Mouse (Mus musculus): Measurements from ENCODE around the gene Ksr1. TPM values are rescaled to one million over a fixed set of nuclear protein-coding genes. Genes with fewer than 3 reads are reported as not detected.

Ksr1 gene
- polyA plus RNA-seq, 1 experiment from 2014 or later, result 3.3 TPM

- Histone ChIP-seq H3K27me3 (replicated peaks) (no peaks in the 10 kb centered on the region), H3K27ac (ENCODE audit: poor library complexity, severe bottlenecking) (no peak overlapping the region), H3K36me3 (peaks cover 62% of the 10 kb centered on the region), H3K9ac (no peak overlapping the region), H3K4me1 (replicated peaks) (peaks cover 16% of the 10 kb centered on the region), H3K9me3 (replicated peaks) (peaks cover 5% of the 10 kb centered on the region), H3K4me2 (no peak overlapping the region), H3K4me3 (no peak overlapping the region)
- no peak for ATAC-seq (ENCODE audit: insufficient number of reproducible peaks, low FRiP score)
- WGBS, result 94% methylated on average over 25 of the region's 25 CpGs
Measured at GRCm38 (mm10) chr11:79044798-79045197, 101.4 kb downstream of the Ksr1 start.

DNA sequence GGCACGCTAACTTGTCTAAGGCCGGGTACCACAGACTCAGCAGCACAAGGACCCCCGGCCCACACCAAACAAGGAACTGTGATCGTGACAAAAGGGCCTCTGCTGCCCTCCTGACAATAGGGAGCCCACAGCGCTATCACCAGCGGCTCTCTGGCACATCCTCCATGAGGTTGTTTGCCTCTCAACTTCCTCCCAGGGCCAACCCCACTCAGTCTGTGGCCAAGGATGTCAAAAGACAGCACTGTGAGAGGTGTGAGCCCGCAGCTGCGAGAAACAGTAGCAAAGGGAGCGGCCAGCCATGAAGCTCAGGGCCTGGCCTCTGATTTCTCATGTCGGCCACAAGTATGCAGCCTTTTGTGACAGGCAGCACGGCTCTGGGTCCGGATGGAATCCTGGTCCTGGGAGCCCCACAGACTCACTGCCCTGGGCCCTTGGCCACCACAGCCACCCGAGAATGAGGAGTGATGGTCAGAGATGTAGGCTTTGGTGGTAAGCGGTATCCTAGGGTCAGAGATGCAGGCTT lies 104.2 kb downstream of the Ksr1 start:
- Histone ChIP-seq H3K9me3 (replicated peaks) (no peaks in the 10 kb centered on the region), H3K4me3 (no peak overlapping the region), H3K4me1 (replicated peaks) (peaks cover 11% of the 10 kb centered on the region), H3K4me2 (no peak overlapping the region), H3K27me3 (replicated peaks) (no peaks in the 10 kb centered on the region), H3K36me3 (peaks cover 58% of the 10 kb centered on the region), H3K27ac (ENCODE audit: poor library complexity, severe bottlenecking) (no peak overlapping the region), H3K9ac (no peak overlapping the region)
- WGBS, result 80% methylated on average over 14 of the region's 14 CpGs
- ATAC-seq (ENCODE audit: insufficient number of reproducible peaks, low FRiP score), result no peak

DNA sequence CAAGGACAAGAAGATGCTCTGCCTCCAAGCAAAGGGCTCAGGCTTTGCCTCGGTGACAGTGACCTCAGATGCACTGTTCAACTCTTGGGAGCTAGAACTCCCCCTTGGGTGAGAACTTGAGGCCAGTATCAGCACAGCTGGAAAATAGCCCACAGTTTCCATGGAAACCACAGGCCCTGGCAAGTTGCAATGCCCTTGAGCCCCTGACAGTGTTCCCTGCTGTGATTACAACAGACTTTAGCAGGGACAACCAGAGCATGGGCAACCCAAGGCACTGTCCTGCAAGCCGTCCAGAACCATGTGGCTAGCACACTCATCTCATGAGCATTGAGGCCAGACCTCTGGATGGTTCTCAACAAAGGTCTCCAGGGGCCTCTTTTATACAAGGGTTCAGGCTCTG lies 106.7 kb downstream of the Ksr1 start:
- no peaks in the 10 kb centered on the region for H3K9me3 ChIP-seq (replicated peaks)
- H3K27ac ChIP-seq (ENCODE audit: poor library complexity, severe bottlenecking), result no peak overlapping the region
- 52% methylated on average over 2 of the region's 2 CpGs for WGBS
- no peak overlapping the region for H3K4me2 ChIP-seq
- no peak for ATAC-seq (ENCODE audit: insufficient number of reproducible peaks, low FRiP score)
- H3K9ac ChIP-seq, result no peak overlapping the region
- H3K27me3 ChIP-seq (replicated peaks), result no peaks in the 10 kb centered on the region
- no peak overlapping the region for H3K4me3 ChIP-seq
- peaks cover 5% of the 10 kb centered on the region for H3K4me1 ChIP-seq (replicated peaks)
- peaks cover 64% of the 10 kb centered on the region for H3K36me3 ChIP-seq

- Histone ChIP-seq H3K4me3 (no peak overlapping the region), H3K27ac (ENCODE audit: poor library complexity, severe bottlenecking) (no peak overlapping the region), H3K9ac (no peak overlapping the region), H3K9me3 (replicated peaks) (no peaks in the 10 kb centered on the region), H3K4me1 (replicated peaks) (peaks cover 5% of the 10 kb centered on the region), H3K27me3 (replicated peaks) (no peaks in the 10 kb centered on the region), H3K36me3 (peaks cover 58% of the 10 kb centered on the region), H3K4me2 (no peak overlapping the region)
- no peak for ATAC-seq (ENCODE audit: insufficient number of reproducible peaks, low FRiP score)
- WGBS, result 69% methylated on average over 12 of the region's 12 CpGs
Measured at GRCm38 (mm10) chr11:79037555-79037954, 108.7 kb downstream of the Ksr1 start.

DNA sequence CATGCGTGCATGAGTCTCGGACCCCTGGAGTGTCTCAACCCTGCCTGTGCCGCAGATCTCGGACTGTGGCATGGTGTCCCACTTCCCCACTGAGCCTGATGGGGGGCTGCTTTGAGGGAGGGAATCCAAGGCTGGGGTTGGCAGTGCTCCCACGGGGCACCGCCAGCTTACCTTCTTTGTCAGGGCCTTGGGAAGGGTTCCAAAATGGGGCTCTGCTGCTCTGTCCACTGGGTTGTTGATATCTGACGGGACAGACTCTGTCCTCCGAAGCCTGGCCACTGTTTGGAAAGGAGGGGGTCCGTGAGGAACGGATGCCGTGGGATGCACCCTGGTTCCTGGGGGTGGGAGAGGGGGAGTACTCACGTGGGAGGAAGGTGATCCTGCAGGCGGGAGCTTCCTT lies 109.9 kb downstream of the Ksr1 start:
- Histone ChIP-seq H3K36me3 (peaks cover 52% of the 10 kb centered on the region), H3K4me2 (no peak overlapping the region), H3K4me3 (no peak overlapping the region), H3K9me3 (replicated peaks) (no peaks in the 10 kb centered on the region), H3K9ac (no peak overlapping the region), H3K27ac (ENCODE audit: poor library complexity, severe bottlenecking) (no peak overlapping the region), H3K4me1 (replicated peaks) (peaks cover 8% of the 10 kb centered on the region), H3K27me3 (replicated peaks) (no peaks in the 10 kb centered on the region)
- ATAC-seq (ENCODE audit: insufficient number of reproducible peaks, low FRiP score), result no peak
- WGBS, result 79% methylated on average over 13 of the region's 13 CpGs

DNA sequence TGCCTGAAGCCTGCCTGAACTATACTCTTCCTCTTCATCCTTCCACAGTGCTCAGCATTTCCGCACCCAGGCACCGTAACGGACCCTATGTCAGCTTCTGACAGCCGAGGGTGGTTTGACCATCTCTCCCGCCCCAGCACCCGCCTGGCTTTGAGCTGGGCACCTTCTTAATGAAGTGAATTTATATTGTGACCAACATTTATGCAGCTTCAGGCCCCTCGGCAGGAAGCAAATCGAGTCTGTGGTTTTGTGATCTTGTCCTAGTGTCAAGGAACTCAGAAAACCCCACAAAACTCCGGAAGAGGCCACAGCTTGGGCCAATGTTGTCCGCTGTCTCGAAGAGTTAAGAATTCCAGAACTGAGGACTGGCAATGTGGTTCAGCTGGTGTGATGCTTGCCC lies 112.6 kb downstream of the Ksr1 start:
- peaks cover 9% of the 10 kb centered on the region for H3K4me1 ChIP-seq (replicated peaks)
- H3K27me3 ChIP-seq (replicated peaks), result no peaks in the 10 kb centered on the region
- no peak overlapping the region for H3K27ac ChIP-seq (ENCODE audit: poor library complexity, severe bottlenecking)
- 86% methylated on average over 11 of the region's 11 CpGs for WGBS
- no peak overlapping the region for H3K4me3 ChIP-seq
- no peak overlapping the region for H3K4me2 ChIP-seq
- no peak overlapping the region for H3K9ac ChIP-seq
- no peak for ATAC-seq (ENCODE audit: insufficient number of reproducible peaks, low FRiP score)
- H3K9me3 ChIP-seq (replicated peaks), result no peaks in the 10 kb centered on the region
- H3K36me3 ChIP-seq, result peaks cover 46% of the 10 kb centered on the region

- H3K9me3 ChIP-seq (replicated peaks), result no peaks in the 10 kb centered on the region
- peaks cover 9% of the 10 kb centered on the region for H3K4me1 ChIP-seq (replicated peaks)
- peaks cover 49% of the 10 kb centered on the region for H3K36me3 ChIP-seq
- no peak overlapping the region for H3K4me3 ChIP-seq
- H3K27ac ChIP-seq (ENCODE audit: poor library complexity, severe bottlenecking), result no peak overlapping the region
- H3K9ac ChIP-seq, result no peak overlapping the region
- no peak overlapping the region for H3K4me2 ChIP-seq
- no peaks in the 10 kb centered on the region for H3K27me3 ChIP-seq (replicated peaks)
- 79% methylated on average over 12 of the region's 12 CpGs for WGBS
- no peak for ATAC-seq (ENCODE audit: insufficient number of reproducible peaks, low FRiP score)
Measured at GRCm38 (mm10) chr11:79033021-79033420, 113.2 kb downstream of the Ksr1 start.

GRCm38 (mm10) chr11:79031452-79031746 lies 114.8 kb downstream of the Ksr1 start:
- Histone ChIP-seq H3K9ac (no peak overlapping the region), H3K9me3 (replicated peaks) (no peaks in the 10 kb centered on the region), H3K36me3 (peaks cover 58% of the 10 kb centered on the region), H3K4me3 (no peak overlapping the region), H3K27me3 (replicated peaks) (no peaks in the 10 kb centered on the region), H3K4me1 (replicated peaks) (peaks cover 9% of the 10 kb centered on the region), H3K27ac (ENCODE audit: poor library complexity, severe bottlenecking) (no peak overlapping the region), H3K4me2 (no peak overlapping the region)
- no peak for ATAC-seq (ENCODE audit: insufficient number of reproducible peaks, low FRiP score)
- WGBS, result 62% methylated on average over 5 of the region's 5 CpGs

GRCm38 (mm10) chr11:79030570-79031451 lies 115.4 kb downstream of the Ksr1 start:
- Histone ChIP-seq H3K27ac (ENCODE audit: poor library complexity, severe bottlenecking) (no peak overlapping the region), H3K27me3 (replicated peaks) (no peaks in the 10 kb centered on the region), H3K36me3 (peaks cover 59% of the 10 kb centered on the region), H3K4me1 (replicated peaks) (peaks cover 9% of the 10 kb centered on the region), H3K9me3 (replicated peaks) (no peaks in the 10 kb centered on the region), H3K4me2 (no peak overlapping the region), H3K4me3 (no peak overlapping the region), H3K9ac (peak overlapping the region; percentile 17; the same call in 1 of the 2 replicates)
- 29% methylated on average over 19 of the region's 19 CpGs for WGBS
- ATAC-seq (ENCODE audit: insufficient number of reproducible peaks, low FRiP score), result 0 out of 2 replicates have a peak, but pooled peaks have one; percentile 19

- H3K27ac ChIP-seq (ENCODE audit: poor library complexity, severe bottlenecking), result peak overlapping the region; percentile 53
- H3K4me1 ChIP-seq (replicated peaks), result peaks cover 32% of the 10 kb centered on the region
- H3K4me2 ChIP-seq, result peak overlapping the region; percentile 28; the same call in 1 of the 2 replicates
- H3K4me3 ChIP-seq, result no peak overlapping the region
- 67% methylated on average over 6 of the region's 6 CpGs for WGBS
- no peaks in the 10 kb centered on the region for H3K9me3 ChIP-seq (replicated peaks)
- no peaks in the 10 kb centered on the region for H3K27me3 ChIP-seq (replicated peaks)
- no peak for ATAC-seq (ENCODE audit: insufficient number of reproducible peaks, low FRiP score)
- H3K36me3 ChIP-seq, result peaks cover 72% of the 10 kb centered on the region
- no peak overlapping the region for H3K9ac ChIP-seq
Measured at GRCm38 (mm10) chr11:79023751-79024150, 122.5 kb downstream of the Ksr1 start.

DNA sequence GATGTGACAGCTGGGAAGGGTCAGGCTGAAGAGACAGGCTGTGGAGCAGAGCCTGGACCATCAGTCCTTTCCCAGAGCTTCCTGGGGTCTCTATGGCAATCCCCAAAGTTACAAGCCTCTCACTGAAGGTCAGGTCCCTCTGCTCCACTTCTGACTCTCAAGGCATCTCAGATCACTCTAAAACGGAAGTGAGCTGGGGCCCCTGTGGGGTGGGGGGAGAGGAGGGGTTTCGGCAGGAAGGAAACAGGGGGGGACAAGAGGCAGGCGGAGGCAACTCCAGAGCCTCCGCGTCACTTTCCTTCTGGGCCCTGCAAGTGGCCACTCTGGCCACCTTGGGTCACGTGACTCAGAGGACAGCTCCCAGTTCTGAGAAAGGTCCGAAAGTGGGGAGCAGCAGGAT lies 122.9 kb downstream of the Ksr1 start:
- peaks cover 32% of the 10 kb centered on the region for H3K4me1 ChIP-seq (replicated peaks)
- no peaks in the 10 kb centered on the region for H3K27me3 ChIP-seq (replicated peaks)
- peaks cover 72% of the 10 kb centered on the region for H3K36me3 ChIP-seq
- H3K4me2 ChIP-seq, result peak overlapping the region; percentile 28; the same call in 1 of the 2 replicates
- WGBS, result 21% methylated on average over 7 of the region's 7 CpGs
- H3K4me3 ChIP-seq, result no peak overlapping the region
- peak; percentile 46; the same call in 1 of the 2 replicates for ATAC-seq (ENCODE audit: insufficient number of reproducible peaks, low FRiP score)
- H3K9me3 ChIP-seq (replicated peaks), result no peaks in the 10 kb centered on the region
- H3K9ac ChIP-seq, result no peak overlapping the region
- peak overlapping the region; percentile 53 for H3K27ac ChIP-seq (ENCODE audit: poor library complexity, severe bottlenecking)
